Mouse (Mus musculus) ES-CJ7 (cell line): ENCODE data around the gene Ctbp1.

Source experiments
- DNase-seq: peaks from one replicate; pipeline ENCODE4 v3.0.0; 2011; ENCODE audit warnings: low read depth, low spot score

Gene Ctbp1

DNA sequence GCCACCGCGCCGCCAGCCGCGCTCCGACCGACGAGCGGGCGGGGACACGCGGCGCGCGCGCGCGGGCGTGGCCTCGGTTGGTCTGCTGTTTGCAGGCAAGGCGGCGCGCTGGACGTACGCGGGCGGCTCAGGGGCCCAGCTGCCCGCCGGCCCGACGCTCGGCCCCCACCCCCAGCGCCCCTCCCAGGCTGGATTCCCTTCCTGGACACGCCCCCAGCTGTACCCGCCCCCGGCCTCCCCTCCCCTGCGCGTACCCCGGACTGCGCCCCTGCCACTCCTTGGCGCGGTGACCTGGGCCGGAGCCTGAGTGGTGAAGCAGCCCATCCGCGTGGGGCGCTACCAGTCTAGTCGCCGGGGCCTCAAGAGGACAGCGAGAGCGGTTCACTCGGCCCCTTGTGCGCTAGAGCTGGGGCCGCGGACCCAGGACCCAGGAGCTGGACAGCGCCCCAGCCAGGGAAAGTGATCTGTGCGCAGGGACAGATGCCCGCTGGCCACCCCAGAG is at the start of gene Ctbp1:
TSS of gene Ctbp1 (minus strand) at position 42 of the 502 bp plus-strand sequence.
- peak; percentile 91 for DNase-seq

DNA sequence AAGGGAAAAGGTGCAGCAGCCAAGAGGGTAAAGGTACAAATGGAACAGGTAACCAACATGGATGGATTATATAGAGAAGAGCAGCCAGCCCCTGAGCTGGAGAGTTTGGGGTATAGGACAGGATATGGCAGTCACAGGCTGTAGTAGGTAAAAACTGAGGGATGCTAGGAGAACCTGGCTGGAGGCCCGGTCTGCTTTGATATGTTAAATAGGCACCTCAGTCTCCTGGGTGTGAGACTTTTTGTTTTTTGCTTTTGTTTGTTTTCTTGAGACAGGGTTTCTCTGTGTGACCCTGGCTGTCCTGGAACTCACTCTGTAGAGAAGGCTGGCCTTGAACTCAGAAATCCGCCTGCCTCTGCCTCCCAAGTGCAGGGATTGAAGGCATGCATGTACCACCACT is 49.7 kb upstream of the Ctbp1 start:
- peak; percentile 61 for DNase-seq

- no peak for DNase-seq
Observed at GRCm38 (mm10) chr5:33312192-33312591, 37.4 kb upstream of the Ctbp1 start.

DNA sequence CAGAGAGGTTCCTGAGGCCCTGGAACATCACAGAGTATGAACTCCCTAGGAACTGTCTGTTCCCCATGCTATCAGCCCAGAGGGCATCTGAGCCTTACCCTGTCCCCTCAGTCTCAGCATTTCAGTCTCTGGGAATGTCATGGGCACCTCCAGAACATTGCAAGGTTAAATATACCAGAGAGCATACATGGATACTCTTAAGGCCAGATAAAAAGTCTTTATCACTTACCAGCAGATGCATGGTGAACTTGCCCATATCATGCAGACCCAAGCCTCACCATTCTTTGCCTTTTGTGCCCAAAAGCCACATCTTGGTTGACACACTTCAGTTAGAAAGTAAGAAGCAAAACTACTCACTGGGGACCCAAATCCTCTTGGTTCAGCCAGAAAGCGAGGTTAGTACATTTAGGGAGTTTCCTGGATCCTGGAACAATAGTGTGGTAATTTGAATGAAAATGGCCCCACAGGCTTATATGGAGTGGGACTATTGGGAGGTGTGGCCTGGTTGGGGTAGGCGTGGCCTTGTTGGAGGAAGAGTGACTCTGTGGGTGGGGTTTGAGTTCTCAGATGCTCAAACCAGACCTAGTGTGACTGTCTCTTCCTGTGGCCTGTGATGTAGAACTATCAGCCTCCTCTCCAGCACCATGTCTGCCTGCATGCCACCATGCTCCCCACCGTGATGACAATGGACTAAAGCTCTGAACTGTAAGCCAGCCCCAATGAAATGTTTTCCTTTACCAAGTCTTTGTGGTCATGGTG is 36.1 kb upstream of the Ctbp1 start:
- peak; percentile 96 for DNase-seq

- DNase-seq, result no peak
Observed at GRCm38 (mm10) chr5:33301801-33302200, 27.0 kb upstream of the Ctbp1 start.

DNA sequence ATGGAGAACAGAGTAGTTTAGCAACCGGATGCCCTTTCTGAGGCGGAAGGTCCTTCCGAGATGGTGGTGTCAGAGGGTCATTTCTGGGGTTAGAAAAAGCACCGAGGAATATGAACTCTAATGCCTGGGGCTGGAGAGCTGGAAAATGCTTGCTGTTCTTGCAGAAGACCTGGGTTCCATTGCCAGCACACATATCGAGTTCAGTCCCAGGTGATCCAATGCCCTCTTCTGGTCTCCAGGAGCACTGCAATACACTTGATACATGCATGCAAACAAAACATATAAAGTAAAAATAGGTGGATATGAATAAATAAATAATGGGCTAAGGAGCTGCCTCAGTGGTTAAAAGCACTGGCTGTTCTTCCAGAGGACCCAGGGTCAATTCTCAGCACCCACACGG is 22.4 kb upstream of the Ctbp1 start:
- DNase-seq, result peak; percentile 39

DNA sequence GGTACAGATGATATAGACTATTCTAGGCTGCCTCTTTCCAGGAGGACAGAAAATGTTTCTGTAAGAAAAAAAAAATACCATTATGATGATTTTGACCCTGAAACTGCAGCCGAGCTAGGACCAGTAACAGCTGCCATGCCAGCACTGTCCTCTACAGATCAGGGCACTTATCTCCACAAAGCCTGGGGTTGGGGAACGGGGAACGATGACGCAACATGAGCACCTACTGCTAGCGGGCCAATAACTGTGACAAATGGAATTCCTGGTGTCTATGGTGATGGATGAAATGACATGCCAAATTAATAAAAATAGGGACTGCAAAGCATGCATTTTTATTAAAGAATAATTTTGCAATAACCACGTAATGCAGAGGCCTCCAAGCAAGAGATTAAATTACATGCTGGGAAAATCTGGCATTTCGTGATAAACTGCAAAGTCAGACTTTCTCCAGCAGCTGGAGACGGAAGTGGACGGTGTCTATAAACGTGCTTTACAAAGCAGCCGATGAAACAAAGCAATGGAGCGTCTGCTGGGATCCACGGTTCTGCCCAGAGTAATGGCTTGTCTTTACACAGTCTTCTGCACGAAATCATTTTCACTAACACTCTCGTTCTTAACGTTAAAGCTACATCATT is 19.1 kb upstream of the Ctbp1 start:
- DNase-seq, result no peak

GRCm38 (mm10) chr5:33283951-33284350 is 9.2 kb upstream of the Ctbp1 start:
- no peak for DNase-seq

- no peak for DNase-seq
Observed at GRCm38 (mm10) chr5:33281428-33281827, 6.6 kb upstream of the Ctbp1 start.

- peak; percentile 50 for DNase-seq
Observed at GRCm38 (mm10) chr5:33278950-33279349, 4.2 kb upstream of the Ctbp1 start.

- no peak for DNase-seq
Observed at GRCm38 (mm10) chr5:33277286-33277685, 2.5 kb upstream of the Ctbp1 start.

- DNase-seq, result peak; percentile 32
Observed at GRCm38 (mm10) chr5:33275754-33276153, 960 bp upstream of the Ctbp1 start.

DNA sequence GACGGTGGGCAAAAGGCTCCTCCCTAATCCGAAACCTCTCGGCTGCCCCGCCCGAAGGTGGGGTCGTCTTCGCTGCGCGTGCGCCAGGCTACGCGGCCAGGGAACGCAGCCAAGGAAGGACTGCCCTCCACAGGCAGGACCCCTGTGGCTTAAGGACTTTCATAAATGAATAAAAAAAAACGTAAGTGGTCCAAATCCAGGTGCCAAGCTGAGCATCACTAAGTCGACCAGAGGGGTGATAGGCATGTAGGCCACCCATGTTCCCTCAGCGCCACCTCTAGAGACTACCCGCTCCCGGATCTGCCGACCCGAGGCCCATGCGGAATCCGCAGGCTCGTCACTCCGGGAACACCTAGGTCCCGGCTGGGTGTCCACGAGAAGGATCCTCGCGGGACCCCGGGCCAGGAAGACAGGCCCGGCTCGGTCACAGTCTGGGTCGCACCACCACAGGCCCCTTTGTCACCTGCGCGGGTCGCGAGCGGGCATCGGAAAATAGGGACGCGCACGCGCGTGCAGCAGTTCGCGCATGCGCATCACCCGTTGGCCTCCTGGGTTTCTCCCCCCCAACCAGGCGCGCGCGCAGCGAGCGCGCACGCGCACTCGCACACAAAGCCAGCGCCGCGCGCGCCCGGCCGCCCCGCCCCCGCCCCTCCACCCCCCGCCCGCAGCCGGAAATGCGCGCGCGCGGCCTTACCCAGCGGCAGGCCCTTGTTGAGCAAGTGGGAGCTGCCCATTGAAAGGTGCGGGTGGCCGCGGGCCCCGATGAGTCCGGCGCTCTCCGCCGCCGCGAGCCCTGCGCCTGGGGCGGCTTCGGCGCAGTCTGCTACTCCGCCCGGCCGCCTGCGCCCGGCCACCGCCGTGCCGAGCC is 475 bp downstream of the Ctbp1 start:
- peak; percentile 91 for DNase-seq

- no peak for DNase-seq
Observed at GRCm38 (mm10) chr5:33273777-33274084, 1.1 kb downstream of the Ctbp1 start.

- no peak for DNase-seq
Observed at GRCm38 (mm10) chr5:33272845-33273776, 1.7 kb downstream of the Ctbp1 start.

DNA sequence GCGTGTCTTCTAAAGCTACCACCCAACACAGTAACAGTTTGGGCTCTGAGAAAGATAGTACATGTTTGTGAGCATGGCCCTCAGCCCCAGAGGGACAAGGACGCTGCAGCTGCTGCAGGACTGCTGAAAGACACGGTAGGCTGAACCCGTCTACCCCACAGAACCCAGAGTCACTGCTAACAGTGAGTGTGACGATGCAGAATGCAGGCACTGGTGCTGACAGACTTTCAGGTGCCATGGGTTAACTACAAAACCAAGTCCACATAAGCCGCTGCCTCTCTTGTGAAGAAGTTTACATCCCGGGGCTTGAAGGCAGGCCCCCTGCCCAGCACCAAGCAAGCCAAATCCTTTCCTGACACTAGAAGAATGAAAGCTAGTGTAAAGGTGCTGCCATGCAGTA is 2.6 kb downstream of the Ctbp1 start:
- no peak for DNase-seq

GRCm38 (mm10) chr5:33270568-33270967 is 4.2 kb downstream of the Ctbp1 start:
- DNase-seq, result peak; percentile 78

- no peak for DNase-seq
Observed at GRCm38 (mm10) chr5:33254416-33254815, 20.4 kb downstream of the Ctbp1 start.

DNA sequence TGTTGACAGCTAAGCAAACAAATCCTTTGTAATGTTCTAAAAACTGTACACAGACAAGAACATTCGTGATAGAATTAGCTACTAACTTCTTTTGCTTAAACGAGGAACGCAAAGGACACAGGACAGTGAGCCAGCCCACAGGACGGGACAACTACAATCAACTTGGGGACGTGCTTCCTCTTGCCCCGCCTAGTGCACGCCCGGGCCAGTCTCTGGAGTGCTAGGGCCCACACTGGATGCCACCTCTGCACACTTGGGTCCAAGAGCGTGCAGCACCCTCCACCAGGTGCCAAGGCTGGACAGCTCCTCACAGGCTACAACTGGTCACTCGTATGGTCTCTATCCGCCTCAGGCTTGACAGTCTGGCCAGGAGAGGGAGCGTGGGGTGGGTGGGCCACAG is 26.6 kb downstream of the Ctbp1 start:
- no peak for DNase-seq

- no peak for DNase-seq
Observed at GRCm38 (mm10) chr5:33247387-33247786, 27.4 kb downstream of the Ctbp1 start.

- DNase-seq, result no peak
Observed at GRCm38 (mm10) chr5:33245701-33246100, 29.1 kb downstream of the Ctbp1 start.
